Mouse (Mus musculus) myocyte (in vitro differentiated cells): ENCODE results near the gene Dek. TPM values are rescaled to one million over a fixed set of nuclear protein-coding genes. Genes with fewer than 3 reads are reported as not detected.
A peak's percentile ranks its signal among the peaks of the same experiment; 100 is the strongest.

Source experiments
- H3K27me3 ChIP-seq: one replicate; pipeline ENCODE4 v1.6.1; 2011; ENCODE audit not compliant: control insufficient read depth, insufficient read depth, insufficient read length
- H3K36me3 ChIP-seq: one replicate; pipeline ENCODE4 v1.6.1; 2011; ENCODE audit not compliant: control insufficient read depth, insufficient read depth
- H3K4me2 ChIP-seq: one replicate; pipeline ENCODE4 v1.6.1; 2011; ENCODE audit warnings: low read depth, control low read depth
- H3K4me3 ChIP-seq: one replicate; pipeline ENCODE4 v1.5.1; 2011; ENCODE audit warnings: mild to moderate bottlenecking, control low read depth, moderate library complexity
- H3K79me2 ChIP-seq: one replicate; pipeline ENCODE4 v1.6.1; 2011; ENCODE audit not compliant: control insufficient read depth, insufficient read depth
- H3ac ChIP-seq: one replicate; pipeline ENCODE4 v1.6.1; 2011; ENCODE audit not compliant: control insufficient read depth, insufficient read length
- CEBPB ChIP-seq: IDR thresholded peaks from 2 replicates; pipeline ENCODE4 v1.6.1; 2011; ENCODE audit warnings: mild to moderate bottlenecking, moderate library complexity; ENCODE audit not compliant: poor library complexity, insufficient read depth, severe bottlenecking
- E2F4 ChIP-seq: IDR thresholded peaks from one replicate; pipeline ENCODE4 v1.6.1; 2011; ENCODE audit warnings: mild to moderate bottlenecking, control low read depth, moderate library complexity; ENCODE audit not compliant: insufficient read depth
- MAX ChIP-seq: IDR thresholded peaks from one replicate; pipeline ENCODE4 v1.6.1; 2011; ENCODE audit warnings: low read depth, mild to moderate bottlenecking, control low read depth
- MYOD1 ChIP-seq, 3 experiments: IDR thresholded peaks; one replicate each; pipeline ENCODE4 v1.6.1; 2011; ENCODE audit warnings: control low read depth in 2 of 3, low read depth in 2 of 3, mild to moderate bottlenecking in 2 of 3, moderate library complexity in 1 of 3; ENCODE audit not compliant: insufficient read length in 2 of 3, control insufficient read depth in 1 of 3
- MYOG ChIP-seq, 3 experiments: IDR thresholded peaks; one replicate each; pipeline ENCODE4 v1.6.1; 2011; ENCODE audit warnings: control low read depth in 2 of 3, low read depth in 2 of 3, mild to moderate bottlenecking in 2 of 3; ENCODE audit not compliant: insufficient read length in 2 of 3, control insufficient read depth in 1 of 3, insufficient read depth in 1 of 3
- POLR2A ChIP-seq: IDR thresholded peaks from one replicate; pipeline ENCODE4 v1.6.1; 2011; ENCODE audit warnings: low read depth, mild to moderate bottlenecking, control low read depth, moderate library complexity; ENCODE audit not compliant: insufficient read length
- POLR2AphosphoS2 ChIP-seq: IDR thresholded peaks from one replicate; pipeline ENCODE4 v1.6.1; 2011; ENCODE audit warnings: low read depth, control low read depth; ENCODE audit not compliant: insufficient read length
- REST ChIP-seq: IDR thresholded peaks from one replicate; pipeline ENCODE4 v1.6.1; 2011; ENCODE audit warnings: mild to moderate bottlenecking, control low read depth, moderate library complexity; ENCODE audit not compliant: insufficient read depth, insufficient read length
- SRF ChIP-seq: IDR thresholded peaks from one replicate; pipeline ENCODE4 v1.6.1; 2011; ENCODE audit warnings: low read depth; ENCODE audit not compliant: control insufficient read depth, insufficient read length
- TCF12 ChIP-seq: IDR thresholded peaks from one replicate; pipeline ENCODE4 v1.6.1; 2011; ENCODE audit warnings: mild to moderate bottlenecking, control low read depth; ENCODE audit not compliant: poor library complexity, insufficient read depth, severe bottlenecking
- TCF3 ChIP-seq: IDR thresholded peaks from one replicate; pipeline ENCODE4 v1.6.1; 2011; ENCODE audit warnings: low read depth, control low read depth; ENCODE audit not compliant: insufficient read length
- USF1 ChIP-seq: IDR thresholded peaks from one replicate; pipeline ENCODE4 v1.6.1; 2011; ENCODE audit warnings: low read depth, mild to moderate bottlenecking, control low read depth, moderate library complexity
- polyA plus RNA-seq: library from polyadenylated mRNA; unstranded; fragments of >200 nt; fragmentation: generic; extraction: Trizol; gene quantifications from one replicate; pipeline ENCODE4 v1.2.1, GENCODE M21; 2012; ENCODE audit warnings: missing spikeins

Gene Dek
- polyA plus RNA-seq, 1 experiment: 11.2 TPM

DNA sequence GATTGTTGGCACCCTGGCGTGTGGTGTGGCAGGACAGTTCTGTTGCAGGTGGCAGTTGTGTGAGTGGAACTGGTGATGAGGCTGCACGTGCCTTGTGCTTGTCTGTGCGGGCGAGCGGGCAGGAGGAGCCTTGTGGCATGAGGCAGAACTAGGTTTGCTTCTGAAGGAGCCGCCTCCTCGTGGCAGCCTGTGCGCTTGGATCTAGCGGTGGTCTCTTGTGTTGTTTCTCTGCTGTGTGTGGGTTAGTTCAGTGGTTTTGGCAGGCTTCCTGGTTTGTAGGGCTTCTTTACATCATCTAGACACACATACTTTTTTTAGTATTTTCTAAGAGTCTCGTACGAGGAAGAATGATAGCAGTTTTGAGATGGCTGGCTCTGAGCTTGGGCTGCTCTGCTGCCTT is 49.9 kb downstream of the Dek start:
- TF ChIP-seq POLR2A: no peak
- TF ChIP-seq CEBPB: no peak
- no peak for TF ChIP-seq USF1
- TF ChIP-seq REST: no peak
- TF ChIP-seq MYOG (IDR thresholded peaks at IDR 0.05; ENCODE audit: control insufficient read depth in 1 of 3, insufficient read depth in 1 of 3, insufficient read length in 2 of 3, low read depth in 2 of 3): no peak
- TF ChIP-seq POLR2AphosphoS2: no peak
- no peak for TF ChIP-seq TCF12
- TF ChIP-seq TCF3: no peak
- TF ChIP-seq E2F4: no peak
- TF ChIP-seq MYOD1 (IDR thresholded peaks at IDR 0.05; ENCODE audit: control insufficient read depth in 1 of 3, insufficient read length in 2 of 3, low read depth in 2 of 3): no peak
- TF ChIP-seq MAX: no peak
- no peak for TF ChIP-seq SRF
- peaks cover 9% of the 10 kb centered on the region for H3K36me3 ChIP-seq
- no peak overlapping the region for H3K4me3 ChIP-seq
- no peaks in the 10 kb centered on the region for H3K79me2 ChIP-seq
- no peak overlapping the region for H3ac ChIP-seq
- no peaks in the 10 kb centered on the region for H3K27me3 ChIP-seq
- H3K4me2 ChIP-seq: no peak overlapping the region

DNA sequence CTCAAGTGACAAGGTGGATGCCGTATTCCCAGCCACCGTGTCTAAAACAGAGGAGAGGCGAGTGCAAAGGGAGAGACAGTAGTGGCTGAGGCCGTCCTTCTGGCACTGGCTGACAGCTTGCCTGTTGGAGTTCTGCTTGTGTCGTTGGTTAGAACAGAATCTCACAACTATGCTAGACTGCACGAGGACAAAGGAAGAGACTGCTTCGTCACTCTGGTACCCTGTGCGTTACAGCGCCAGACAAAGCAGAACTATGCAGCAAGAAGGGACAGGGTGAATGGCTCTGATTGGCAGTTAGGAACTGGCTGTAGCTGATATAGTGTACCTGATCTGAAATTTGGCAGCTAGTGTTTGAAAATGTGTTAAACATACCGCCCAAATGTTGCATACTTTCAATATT is 52.0 kb downstream of the Dek start:
- H3K79me2 ChIP-seq: no peaks in the 10 kb centered on the region
- H3K27me3 ChIP-seq: no peaks in the 10 kb centered on the region
- no peak overlapping the region for H3K4me3 ChIP-seq
- no peak overlapping the region for H3K4me2 ChIP-seq
- TF ChIP-seq USF1 (no peak), SRF (no peak), REST (no peak), MYOD1 (IDR thresholded peaks at IDR 0.05; ENCODE audit: control insufficient read depth in 1 of 3, insufficient read length in 2 of 3, low read depth in 2 of 3) (no peak), TCF12 (no peak), TCF3 (no peak), MAX (no peak), POLR2A (no peak), CEBPB (no peak), MYOG (IDR thresholded peaks at IDR 0.05; ENCODE audit: control insufficient read depth in 1 of 3, insufficient read depth in 1 of 3, insufficient read length in 2 of 3, low read depth in 2 of 3) (no peak), E2F4 (no peak), POLR2AphosphoS2 (no peak)
- peaks cover 5% of the 10 kb centered on the region for H3K36me3 ChIP-seq
- H3ac ChIP-seq: no peak overlapping the region

DNA sequence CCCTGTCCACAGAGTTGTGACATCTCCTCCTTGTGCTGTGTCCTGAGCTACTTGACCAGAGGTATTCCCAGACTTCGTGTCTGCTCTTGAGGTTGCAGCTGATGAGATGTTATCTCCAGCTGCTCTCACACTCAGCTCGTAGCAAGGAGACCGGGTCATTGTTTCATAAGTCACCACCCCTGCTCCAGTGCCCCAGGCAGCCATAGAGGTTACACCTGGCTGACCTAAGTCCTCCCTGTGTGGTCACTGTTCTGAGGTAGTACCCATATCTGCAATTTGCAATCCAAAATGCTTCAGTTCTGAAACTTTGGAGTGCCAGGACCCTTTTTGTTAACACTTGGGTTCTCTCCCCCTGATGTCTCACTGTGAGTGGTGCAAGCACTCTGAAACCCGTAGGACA is 56.0 kb downstream of the Dek start:
- TF ChIP-seq CEBPB (no peak), MYOG (IDR thresholded peaks at IDR 0.05; ENCODE audit: control insufficient read depth in 1 of 3, insufficient read depth in 1 of 3, insufficient read length in 2 of 3, low read depth in 2 of 3) (no peak), REST (no peak), USF1 (no peak), MAX (no peak), POLR2A (no peak), SRF (no peak), MYOD1 (IDR thresholded peaks at IDR 0.05; ENCODE audit: control insufficient read depth in 1 of 3, insufficient read length in 2 of 3, low read depth in 2 of 3) (no peak), TCF3 (no peak), POLR2AphosphoS2 (no peak), TCF12 (no peak)
- H3ac ChIP-seq: no peak overlapping the region
- H3K4me2 ChIP-seq: no peak overlapping the region
- H3K36me3 ChIP-seq: no peaks in the 10 kb centered on the region
- no peaks in the 10 kb centered on the region for H3K27me3 ChIP-seq
- no peak overlapping the region for H3K4me3 ChIP-seq
- no peaks in the 10 kb centered on the region for H3K79me2 ChIP-seq

DNA sequence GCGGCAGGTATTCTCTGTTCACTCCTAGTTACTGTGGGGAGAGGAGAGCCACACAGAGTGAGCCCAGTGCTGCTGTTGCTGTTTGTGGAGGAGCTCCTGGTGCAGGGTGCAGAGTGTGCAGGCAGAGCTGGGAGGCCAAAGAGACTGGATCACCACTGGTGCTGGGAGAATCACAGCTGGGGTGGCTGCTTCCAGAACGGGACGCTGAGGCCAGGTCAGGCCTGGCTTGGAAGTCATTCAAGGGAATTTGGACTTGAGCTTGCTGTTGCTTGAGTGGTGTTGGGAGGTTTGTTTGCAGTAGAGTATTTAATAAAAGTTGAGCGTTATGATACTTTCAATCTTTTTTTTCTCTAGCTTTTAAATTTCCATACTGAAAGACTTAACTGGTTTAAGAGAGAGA is 58.0 kb downstream of the Dek start:
- Histone ChIP-seq H3K27me3 (no peaks in the 10 kb centered on the region), H3K4me3 (no peak overlapping the region), H3ac (no peak overlapping the region), H3K79me2 (no peaks in the 10 kb centered on the region), H3K36me3 (no peaks in the 10 kb centered on the region), H3K4me2 (no peak overlapping the region)
- TF ChIP-seq MAX (no peak), SRF (no peak)

DNA sequence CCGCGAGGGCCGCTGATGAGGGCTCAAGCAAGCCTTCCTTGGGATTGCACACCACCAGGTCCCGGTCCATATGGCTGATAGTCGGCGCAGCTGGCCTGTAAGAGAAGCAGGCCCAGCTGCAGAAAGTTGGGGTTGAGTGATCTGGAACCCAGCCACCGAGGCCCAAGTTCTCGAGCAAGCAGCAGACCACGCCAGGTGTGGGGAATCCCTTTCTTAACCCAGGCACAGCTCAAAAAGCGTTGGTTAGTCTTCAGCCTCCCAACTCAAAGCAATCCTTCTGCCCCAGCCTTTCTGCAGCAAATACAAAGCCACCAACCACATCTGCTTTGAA is 61.4 kb downstream of the Dek start, which contains the start of gene Tpmt:
Tpmt (minus strand) TSS at position 121 of the 331 bp plus-strand sequence.
- Histone ChIP-seq H3K79me2 (no peaks in the 10 kb centered on the region), H3K27me3 (no peaks in the 10 kb centered on the region), H3K4me2 (peak within 1 kb of the TSS; percentile 95), H3K36me3 (no peaks in the 10 kb centered on the region), H3K4me3 (peak within 1 kb of the TSS; percentile 27), H3ac (peak within 1 kb of the TSS; percentile 44)
- TF ChIP-seq MYOG (IDR thresholded peaks at IDR 0.05; ENCODE audit: control insufficient read depth in 1 of 3, insufficient read depth in 1 of 3, insufficient read length in 2 of 3, low read depth in 2 of 3): peak in 2 of 3 experiments; percentile 1 to 33
- TF ChIP-seq REST: no peak
- TF ChIP-seq MYOD1 (IDR thresholded peaks at IDR 0.05; ENCODE audit: control insufficient read depth in 1 of 3, insufficient read length in 2 of 3, low read depth in 2 of 3): peak in 1 of 3 experiments; percentile 4
